Mouse (Mus musculus) erythroid progenitor cell, adult 5-6 weeks (primary cell): ENCODE data around the gene Lmo7. TPM values are rescaled to one million over a fixed set of nuclear protein-coding genes. Genes with fewer than 3 reads are reported as not detected.

Experiments used
- ATAC-seq: replicated peaks from 2 replicates; pipeline ENCODE4 v1.8.0; 2016; ENCODE audit warnings: moderate number of reproducible peaks, mild to moderate bottlenecking, moderate TSS enrichment, inconsistent platforms; ENCODE audit not compliant: poor library complexity, low FRiP score, severe bottlenecking
- total RNA-seq, 2 experiments: library from RNA; stranded (forward) in 1 of 2; stranded (reverse) in 1 of 2; fragments of 150-400 nt in 1 of 2; fragments of 186-747, 209-891 nt in 1 of 2; gene quantifications; 2 replicates each; pipeline versions ENCODE4 v1.2.3 to v1.2.4; 2015 to 2017; ENCODE audit warnings: low replicate concordance in 2 of 2

Lmo7 gene
- total RNA-seq, 2 experiments from 2014 or later: 0.42 to 0.83 TPM

DNA sequence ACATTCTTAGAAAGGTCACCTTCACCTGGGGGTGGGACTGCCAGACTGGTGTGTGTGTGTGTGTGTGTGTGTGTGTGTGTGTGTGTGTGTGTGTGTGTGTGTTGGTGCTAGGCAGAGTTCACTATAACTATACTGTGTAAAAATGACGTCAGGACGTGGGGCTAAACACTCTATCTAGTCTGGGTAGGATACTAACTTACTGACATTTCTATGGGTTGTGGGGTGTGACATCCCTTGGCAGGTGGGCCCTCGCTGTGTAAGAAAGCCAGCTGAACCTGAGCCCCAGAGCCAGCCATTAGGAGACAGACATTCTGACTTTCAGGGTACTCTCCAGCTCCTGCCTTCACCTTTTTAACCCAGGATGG is 47.4 kb downstream of the Lmo7 start:
- ATAC-seq: no peak

DNA sequence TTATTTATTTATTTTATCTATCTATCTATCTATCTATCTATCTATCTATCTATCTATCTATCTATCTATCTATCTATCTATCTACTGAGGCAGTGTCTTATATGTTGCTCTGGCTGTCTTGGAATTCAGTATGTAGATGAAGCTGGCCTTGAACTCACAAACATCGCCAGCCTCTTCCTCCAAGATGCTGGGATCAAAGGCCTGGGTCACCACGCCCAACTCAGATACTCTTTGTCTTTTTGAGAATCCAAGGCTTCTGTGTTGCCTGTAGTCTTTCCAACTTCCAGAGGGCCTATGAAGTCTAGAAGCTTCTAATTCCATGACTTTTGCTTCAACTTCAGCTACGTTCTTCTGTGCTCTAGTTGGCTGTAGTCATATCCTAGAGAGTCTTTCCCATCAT is 48.7 kb downstream of the Lmo7 start:
- ATAC-seq: no peak

DNA sequence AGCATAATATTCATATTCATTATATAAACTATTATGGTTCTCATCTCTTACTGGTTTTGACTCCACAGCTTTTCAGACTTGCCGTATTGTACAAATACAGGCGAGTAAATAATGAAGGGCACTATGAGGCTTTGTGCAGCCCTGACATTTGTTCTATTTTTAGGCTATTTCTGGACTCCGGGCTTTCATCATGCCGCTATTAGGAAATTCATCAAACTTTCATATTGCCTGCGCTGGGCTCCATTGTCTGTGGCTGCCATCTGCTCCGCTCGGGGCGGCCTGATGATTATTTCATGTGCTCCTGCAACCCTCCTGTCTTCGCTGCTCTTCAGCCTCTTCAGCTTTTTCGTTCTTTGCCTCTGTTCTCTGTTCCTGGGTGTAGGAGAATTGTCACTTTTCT is 50.3 kb downstream of the Lmo7 start:
- ATAC-seq: no peak

DNA sequence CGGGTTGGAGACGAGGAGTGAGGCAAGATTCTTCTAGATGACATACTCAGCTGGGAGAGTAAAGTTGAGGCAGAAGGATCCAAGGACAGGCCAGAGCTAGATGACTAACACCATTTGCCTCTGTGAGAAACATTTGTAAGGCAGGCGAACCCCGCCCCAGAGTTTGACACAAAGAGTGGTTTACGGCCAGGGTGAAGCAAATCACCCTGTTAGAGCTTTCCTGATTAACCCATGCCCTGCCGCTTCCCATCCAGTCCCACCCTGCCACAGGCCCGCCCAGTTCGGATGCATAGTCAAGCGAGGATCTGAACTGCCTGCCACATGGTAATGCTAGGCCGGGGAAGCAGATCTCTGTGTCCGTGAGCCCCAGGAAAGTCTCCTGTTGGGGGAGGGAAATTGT is 51.5 kb downstream of the Lmo7 start:
- no peak for ATAC-seq

DNA sequence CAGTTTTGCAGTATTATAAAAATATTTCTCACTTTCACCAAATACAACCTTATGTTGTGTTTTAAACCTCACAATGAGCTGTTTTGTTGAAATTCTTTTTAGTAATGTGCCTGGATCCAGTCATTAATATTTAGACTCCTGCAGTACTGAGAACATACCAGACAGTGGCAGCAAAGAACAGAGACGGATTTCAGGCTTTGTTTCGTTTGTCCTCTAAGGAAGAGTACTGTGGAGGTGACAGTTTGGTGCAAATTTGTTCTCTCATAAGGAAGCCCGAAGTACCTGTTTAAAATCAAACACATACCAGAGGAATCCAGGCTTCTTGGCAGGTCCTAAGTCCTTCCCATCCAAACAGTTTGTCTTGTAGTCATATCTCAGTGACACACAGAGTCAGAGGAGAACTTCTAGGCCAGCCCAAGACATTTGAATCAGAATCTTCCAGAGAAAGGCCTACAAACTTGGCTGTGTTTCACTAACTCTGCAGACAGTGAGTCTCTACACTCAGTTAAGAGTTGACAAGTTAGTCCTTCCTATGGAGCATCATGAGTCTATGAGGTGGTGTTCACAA is 52.3 kb downstream of the Lmo7 start:
- no peak for ATAC-seq

DNA sequence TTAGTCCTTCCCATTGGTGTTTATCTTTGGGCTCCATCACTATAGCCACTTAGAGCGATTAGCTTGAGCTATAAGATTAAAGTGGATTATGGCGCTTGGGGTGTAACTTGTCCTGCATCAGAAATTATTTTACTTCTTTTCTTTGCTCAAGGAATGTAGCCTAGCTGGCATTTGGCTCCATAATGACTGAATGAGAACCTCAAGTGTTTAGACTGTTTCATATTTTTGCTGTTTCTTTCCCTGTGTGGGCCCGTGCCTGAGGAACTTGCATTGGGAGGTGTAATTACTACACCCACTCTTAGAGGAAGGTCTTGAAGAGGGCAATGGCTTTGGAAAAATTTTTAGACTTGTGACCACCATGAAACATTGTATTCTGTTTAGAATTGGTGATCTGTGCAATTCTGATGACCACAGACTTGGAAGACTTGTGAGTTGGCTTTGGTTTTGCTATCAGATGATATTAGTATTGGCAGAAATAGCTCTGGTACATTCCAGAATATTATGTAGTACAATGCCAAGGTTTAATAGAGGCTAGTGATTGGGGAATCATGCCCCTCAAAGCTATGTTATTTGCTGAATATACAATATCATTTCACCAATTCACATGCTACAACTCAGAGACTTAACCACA is 54.7 kb downstream of the Lmo7 start:
- no peak for ATAC-seq

DNA sequence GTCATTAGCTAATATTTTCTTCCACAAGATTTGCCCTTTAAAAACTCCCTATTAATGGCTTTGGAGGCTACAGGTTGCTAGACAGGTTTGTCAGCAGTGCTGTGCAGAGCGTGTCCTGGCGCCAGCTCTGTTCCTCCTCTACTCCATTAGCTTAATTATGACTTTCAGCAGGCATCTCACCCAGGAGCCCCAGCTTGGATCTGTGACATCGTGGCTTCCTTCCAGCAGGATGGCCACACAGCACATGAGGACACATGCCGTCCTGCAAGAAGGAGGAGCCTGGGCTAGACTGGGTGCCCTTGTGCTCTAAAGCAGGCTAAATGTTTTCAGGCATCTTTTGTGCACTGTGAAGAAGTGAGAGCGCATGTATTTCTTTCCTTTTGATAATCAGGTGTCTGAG is 58.1 kb downstream of the Lmo7 start:
- no peak for ATAC-seq

DNA sequence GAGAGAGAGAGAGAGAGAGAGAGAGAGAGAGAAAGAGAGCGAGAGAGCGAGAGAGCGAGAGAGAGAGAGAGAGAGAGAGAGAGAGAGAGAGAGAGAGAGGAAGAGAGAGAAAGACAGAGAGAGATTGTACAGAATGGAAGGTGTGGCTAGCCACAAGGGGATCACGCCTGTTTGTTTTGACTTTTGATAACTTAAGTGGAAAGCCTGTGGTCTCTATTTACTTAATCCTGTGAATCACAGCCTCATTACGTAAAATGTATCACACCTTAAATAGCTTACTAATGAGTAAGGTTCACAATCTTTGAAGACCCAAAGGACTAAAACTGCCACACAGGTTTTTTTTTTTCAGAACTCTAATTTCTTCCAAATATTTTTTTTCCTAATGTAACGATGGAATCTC is 58.7 kb downstream of the Lmo7 start:
- ATAC-seq: no peak

DNA sequence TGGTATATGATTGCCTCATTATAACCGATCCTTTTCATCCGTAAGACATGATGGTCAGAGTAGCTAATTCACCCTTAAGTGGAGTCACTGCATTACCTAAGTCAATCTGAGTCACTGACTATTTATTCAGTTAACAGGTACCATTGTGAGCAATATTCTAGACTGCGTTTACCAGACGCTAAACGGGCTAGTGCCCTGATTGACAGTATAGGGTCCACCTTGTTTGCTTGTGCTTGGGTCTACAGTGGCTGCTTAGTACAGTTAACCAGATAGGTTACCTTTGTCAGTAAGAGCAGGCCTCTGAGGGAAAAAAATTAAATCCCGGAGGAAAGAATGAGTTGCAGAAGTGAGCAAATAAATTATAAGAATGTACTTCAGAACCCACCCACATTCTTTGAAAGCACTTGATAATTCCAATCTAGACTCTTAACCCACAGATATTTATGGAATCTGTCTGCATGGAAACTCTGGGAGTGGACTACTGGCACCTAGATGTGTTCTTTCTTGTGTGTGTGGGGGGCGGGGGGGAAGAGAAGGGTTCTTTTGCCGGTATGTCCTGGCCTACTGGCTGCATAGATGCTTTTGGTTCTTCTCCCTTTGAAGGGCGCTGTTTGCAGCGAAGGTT is 64.9 kb downstream of the Lmo7 start:
- ATAC-seq: no peak

DNA sequence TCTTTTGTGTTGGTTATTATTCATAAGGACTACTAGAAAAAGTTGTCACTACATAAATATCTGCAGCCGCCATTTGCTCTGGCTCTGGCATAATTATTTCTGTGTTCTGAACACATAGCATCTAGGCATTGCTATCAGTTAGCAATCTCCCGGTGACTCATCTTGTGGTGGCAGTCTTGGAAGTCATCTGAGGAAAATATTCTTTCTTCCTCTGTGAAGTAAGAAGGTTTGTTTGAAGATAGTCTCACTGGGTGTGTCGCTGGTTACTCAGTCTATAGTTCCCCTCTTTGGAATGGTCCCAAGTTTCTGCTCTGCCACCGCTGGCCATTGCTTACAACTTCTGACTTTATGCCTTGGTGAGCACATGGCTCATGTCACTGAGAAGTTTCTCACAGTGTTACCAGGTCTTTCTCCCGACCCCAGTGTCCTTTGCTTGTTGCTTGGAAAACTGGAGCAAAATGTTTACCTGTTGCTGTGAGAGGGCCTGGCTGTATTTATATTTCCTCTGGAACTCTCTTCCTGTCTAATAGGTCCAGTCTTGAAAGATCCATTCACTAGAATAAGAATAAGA is 68.3 kb downstream of the Lmo7 start:
- ATAC-seq: no peak

DNA sequence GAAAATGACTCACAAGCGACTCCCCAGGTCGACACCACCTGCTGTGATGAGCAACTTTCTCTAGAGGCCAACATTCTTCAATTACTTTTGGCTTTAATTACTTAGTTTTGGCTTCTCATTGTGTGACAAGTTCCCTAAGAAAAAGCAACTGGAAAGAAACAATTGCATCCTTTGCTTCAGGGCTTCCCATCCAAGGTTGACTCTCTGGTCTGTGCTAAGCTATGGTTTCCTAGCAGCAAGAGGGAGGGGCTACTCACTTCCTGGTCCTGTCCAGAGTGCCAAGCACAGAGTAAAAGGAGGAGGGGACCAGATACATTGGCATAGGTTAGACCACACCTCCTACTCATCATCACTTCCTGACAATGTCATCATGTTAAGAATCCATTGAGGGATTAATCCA is 69.0 kb downstream of the Lmo7 start:
- ATAC-seq: no peak

DNA sequence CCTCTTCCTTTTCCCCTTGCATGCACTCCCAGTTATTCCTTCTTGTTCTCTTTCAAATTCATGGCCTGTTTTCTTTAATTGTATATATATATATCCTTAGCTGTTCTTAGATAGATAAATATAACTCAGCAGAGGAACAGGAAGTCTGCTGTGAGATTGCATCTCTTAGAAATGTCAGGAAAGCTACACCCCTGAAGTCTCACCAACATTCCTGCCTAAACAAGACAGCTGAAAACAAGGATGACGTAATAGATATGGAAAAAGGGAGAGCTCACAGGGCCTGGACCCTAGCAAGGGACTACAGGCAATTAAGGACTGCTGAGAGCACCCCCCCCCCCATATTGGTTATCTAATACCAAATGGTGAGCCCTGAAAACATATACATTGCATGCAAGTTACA is 71.9 kb downstream of the Lmo7 start:
- ATAC-seq: no peak

DNA sequence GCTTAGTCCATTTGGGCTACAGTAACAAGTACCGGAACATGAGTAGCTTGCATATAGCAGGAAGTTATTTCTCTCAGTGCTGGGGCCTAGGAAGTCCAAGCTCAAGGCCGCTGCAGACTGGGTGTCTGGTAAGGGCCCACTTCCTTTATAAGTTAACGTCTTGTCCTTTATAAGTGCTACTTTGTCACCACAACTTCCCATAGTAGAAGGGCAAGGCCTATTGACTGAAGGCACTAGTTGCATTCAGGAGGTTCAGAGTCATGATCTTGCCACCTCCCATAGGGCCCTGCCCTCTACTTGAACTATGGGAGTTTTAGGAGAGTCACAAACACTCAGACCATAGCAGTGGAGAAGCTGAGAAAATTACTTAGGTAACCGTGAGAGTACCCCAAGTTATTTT is 74.4 kb downstream of the Lmo7 start:
- no peak for ATAC-seq

DNA sequence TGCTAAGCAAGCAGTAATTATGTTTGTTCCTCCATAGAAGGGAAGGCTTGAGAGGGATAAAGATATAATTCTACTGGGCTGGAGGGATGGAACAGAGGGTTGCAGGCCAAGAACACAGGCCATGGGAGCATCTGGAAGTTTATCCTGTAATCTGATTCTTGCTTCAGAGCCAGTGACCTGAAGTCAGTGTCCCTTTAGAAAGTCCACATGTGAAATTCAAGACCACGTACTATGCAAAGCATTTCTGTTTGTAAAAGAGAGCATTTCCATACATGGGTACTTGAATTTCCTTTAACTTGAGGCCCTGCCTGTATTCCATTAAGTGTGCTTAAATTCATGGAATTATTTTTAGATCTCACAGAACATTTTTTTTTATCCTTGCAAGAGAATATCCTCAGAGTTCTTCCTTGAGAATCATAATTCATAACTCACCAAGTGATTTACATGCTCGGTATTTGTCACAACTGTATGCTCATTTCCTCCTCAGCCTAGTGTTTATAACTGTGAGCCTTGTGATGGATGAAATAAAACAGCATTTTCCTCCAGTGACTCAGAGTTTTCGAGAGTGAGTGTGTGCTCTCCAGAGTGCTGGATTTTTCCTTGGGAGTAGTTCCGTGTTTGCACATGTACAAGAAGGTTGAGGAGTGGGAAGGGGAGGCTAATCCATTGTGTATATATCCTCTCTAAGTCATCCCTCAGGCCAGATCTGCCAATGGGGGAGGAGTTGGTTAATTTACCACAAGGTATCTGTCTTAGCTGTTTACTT is 75.0 kb downstream of the Lmo7 start:
- ATAC-seq: no peak

DNA sequence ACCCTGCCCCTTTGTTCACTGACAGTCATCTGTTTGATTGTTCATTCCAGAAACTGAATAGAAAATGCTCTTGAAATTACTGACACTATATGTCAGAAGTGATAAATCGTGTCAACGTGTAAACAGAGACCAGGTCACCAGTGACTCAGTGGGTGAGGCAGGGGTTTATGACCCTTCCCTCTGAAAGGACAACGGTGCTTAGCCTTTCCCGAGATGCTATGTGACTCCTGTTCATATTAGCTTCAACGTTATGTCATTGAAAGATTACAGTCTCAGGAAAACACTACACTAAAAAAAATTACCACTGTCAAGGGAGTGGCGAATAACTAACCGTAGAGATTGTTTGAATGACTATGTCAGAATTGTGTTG is 75.6 kb downstream of the Lmo7 start:
- ATAC-seq: no peak

DNA sequence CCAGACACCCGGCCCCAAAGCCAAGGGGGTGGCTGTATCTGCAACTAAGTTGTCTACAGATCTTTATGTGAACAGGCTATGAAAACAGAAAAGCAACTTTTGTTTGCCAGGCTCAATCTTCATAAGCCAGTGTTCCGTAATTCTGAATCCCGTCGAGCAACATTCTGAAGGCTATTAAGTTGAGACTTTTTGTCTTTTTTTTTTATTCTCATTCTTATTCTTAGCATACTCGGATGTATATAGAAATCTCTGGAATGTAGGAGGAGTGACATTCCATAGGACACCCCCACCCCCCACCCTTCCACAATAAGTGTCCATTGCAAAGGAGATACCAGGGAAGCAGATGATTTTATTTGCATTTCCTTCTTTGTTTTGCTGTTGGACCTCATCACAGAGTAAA is 76.3 kb downstream of the Lmo7 start:
- ATAC-seq: no peak

DNA sequence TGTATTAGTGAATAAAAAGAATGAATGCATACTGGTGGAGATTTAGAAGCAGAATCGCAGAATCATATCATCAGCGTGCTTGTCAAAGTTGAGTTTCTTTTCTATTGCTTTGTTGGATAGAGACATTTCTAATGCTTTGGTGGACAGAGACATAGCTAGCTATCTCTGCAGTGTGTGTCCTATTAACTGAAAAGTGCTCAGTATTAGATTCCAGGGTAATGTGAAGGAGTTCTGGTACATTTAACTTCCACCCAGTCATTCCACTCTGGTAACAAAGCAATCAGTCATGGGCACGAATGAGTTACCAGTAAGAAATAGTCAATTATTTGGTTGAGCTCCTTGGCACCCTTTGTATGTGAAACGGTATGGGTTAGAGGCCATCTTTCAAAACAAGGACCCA is 76.8 kb downstream of the Lmo7 start:
- no peak for ATAC-seq

DNA sequence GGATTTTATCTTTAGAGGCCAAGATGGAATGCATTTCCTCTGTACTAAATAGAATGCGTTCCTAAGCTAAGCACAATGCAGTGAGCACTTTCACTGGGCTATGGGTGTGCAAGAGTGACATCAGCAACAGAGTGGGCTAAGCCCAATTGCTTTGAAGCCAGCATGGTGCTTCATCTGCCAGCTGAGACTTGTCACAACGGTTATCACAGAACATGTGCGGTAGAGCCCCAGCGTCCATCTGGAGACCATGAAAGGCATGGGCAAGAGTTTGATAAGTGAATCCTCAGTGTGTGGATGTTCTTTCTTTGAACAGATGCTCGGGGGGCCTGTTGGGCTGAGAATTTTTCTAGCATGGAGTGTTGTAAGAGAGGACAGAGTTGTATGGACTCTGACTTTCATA is 86.7 kb downstream of the Lmo7 start:
- ATAC-seq: no peak

DNA sequence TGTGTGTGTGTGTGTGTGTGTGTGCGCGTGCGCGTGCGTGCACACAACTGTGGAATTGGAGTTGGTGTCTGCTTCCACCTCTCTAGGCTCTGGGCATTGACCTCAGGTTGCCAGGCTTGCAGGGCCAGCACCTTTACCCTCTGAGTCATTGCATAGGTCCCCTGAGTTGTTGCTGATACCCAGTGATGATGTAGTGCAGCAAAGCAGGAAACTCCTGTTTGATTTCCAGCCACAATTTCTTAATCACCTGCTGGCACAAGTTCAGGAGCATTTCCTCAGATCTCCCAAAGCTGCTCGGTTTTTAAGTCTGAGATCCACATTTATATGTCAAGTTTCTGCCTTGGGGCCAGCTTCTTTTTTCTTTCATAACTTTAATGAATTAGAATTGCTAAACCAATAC is 92.6 kb downstream of the Lmo7 start:
- ATAC-seq: no peak

DNA sequence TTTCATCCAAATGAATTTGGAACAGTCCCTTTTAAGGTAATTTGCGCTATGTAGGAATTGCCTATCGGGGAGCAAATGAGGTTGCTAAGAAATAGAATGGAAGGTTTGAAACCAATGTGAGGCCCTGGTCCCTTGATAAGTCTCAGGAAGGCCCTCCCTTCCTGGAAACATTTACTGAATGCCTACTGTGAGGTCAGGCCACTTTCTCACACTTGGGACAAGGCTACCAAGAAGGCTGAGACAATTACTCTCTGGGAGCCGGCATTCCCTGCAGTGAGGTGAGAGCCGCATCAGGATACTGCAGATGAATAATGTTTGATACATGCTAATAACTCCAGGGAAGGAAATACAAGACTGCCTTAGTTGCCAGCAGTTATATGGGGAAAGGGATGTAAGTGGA is 93.1 kb downstream of the Lmo7 start:
- no peak for ATAC-seq

DNA sequence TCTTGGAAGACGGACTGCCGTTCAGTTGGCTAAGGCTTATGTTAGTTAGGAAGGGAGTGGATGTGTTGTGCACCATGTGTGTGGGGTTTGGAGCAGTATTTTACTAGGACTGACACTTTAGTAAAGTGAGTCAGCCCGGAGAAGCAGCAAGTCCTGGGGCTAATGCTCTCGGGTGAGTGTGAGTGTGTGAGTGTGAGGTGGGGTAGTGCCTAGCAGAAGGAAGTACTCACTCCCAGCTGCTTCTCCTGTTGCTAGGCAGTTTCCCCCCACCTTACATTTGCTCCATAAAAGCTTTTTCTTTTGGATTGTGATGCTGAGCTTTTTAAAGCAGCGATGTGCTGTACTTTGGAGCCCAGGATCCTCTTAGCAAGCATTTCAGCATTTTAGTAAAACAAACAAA is 99.9 kb downstream of the Lmo7 start:
- no peak for ATAC-seq
